Mouse (Mus musculus) T-cell, adult 2 months (primary cell): ENCODE results near the gene Ttc21a.
A peak's percentile ranks its signal among the peaks of the same experiment; 100 is the strongest.

Source experiments
- DNase-seq: peaks from one replicate; pipeline ENCODE4 v3.0.0; 2022; ENCODE audit warnings: low spot score

The Ttc21a gene

GRCm38 (mm10) chr9:119976704-119977556 is 39.5 kb downstream of the Ttc21a start:
- DNase-seq = peak; percentile 35

DNA sequence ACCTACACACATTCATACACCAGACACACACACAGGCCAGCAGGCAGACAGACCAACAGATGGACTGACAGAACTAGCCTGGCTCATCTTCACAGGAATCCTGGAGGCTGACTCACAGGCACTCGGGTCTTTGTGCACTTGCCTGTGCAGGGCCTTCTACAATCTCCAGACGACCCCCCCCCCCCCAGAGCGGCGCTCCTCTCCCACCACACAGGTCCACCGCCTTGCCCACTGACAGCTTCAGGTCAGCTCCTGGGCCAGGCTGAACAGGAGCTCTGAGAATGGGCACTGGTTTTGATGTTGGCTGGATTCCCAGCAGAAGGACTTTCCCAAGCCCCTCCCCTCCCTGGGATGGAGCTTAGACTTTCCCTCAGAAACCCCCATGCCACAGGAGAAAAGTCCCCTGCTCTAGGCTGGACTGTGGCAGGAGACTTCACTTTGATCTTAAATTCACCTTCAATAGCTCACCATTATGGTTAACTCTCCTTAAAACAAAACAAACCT is 40.2 kb downstream of the Ttc21a start:
- no peak for DNase-seq

DNA sequence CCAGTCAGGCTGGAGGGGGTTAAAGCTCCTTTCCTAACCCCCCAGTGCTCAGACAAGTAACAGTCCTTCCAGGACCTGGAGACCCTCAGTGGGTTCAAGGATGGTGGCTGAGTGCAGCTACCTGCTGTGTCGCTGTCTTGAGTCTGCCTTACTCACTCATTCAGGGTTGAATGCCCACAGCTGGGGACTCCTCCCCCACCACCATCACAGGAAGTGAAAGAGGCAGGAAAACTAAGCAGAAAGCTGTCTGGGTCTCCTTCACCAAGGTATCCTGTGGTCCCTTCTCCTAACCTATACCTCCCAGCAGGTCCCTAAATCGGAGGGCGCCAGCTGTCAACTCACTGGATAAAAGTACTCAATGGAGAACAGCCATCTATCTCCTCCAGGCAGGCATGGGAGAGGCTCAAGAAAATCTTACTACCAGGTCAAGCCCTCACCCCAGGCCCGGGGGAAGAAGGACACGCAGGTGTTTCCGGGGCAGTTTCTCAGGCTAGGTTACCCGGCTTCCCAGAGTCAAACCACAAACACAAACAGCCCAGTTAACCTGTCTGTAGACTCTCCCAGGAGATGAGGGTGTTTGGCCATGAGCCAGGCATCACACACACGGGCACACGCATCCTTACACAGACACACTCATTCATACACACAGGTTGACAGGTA is 40.9 kb downstream of the Ttc21a start:
- DNase-seq = peak; percentile 64

- no peak for DNase-seq
Observed at GRCm38 (mm10) chr9:119978811-119979441, 41.5 kb downstream of the Ttc21a start.

DNA sequence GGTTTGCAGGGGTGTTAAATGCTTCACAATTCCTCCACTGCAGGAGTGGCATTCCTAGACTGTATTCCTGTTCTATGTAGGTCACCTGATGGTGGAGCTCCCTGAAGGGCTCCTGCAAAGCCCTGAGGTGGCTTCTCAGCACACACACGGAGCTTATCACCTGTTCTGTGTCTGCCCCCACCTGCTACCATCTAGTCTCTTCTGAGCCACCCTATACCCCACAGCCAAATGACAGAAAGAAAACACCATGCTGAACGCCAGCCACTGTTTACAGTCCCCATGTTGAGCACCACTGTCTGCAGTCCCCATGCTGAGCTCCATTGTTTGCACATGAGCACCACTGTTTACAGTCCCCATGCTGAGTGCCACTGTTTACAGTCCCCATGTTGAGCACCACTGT is 42.3 kb downstream of the Ttc21a start:
- no peak for DNase-seq

- DNase-seq = no peak
Observed at GRCm38 (mm10) chr9:119980770-119981182, 43.4 kb downstream of the Ttc21a start.

DNA sequence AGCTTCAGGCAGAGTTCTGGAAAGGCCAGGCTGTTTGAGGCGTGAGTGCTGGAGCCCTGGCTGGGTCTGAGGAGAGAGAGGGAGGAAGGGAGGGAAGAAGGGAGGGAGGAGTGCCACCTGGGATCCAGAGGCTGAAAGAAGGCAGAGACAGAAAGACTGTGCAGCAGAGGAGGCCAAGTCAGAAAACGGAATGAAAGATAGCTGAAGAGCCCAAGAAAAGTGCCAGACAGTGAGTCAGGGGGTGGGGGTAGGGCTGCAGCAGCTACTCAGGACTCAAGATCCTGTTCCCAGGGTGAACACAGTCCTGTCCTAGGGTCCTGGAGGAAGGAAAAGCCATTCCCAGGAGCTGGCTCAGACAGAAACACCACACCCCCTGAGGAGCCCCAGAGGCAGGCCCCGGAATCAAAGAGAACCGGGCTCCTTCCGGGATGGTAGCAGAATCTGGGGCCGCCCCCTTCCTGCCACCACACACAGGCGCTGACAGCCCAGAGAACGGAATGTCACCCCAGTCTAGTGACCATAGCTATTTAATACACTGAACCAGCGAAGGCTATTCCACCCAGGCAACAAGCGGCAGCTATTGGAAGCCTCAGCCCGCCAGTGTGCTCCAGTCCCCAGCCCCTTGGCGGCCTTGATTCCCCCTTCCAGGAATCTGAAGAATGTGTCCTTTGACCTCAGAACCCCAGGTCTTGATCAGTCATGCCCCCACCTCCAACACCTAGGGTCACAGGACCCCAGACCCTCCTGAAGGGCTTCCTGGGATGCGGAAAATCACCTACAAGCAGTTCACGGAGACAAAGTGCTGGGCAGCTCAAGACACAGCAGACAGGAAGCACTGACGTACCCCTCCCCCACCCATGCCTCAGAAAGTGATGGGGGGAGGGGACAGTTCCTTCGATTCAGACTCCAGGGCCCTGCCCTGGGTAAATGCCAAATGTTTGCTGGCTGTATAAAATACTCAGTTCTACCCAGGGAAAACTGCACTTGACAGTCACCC is 44.1 kb downstream of the Ttc21a start:
- peak; percentile 79 for DNase-seq

DNA sequence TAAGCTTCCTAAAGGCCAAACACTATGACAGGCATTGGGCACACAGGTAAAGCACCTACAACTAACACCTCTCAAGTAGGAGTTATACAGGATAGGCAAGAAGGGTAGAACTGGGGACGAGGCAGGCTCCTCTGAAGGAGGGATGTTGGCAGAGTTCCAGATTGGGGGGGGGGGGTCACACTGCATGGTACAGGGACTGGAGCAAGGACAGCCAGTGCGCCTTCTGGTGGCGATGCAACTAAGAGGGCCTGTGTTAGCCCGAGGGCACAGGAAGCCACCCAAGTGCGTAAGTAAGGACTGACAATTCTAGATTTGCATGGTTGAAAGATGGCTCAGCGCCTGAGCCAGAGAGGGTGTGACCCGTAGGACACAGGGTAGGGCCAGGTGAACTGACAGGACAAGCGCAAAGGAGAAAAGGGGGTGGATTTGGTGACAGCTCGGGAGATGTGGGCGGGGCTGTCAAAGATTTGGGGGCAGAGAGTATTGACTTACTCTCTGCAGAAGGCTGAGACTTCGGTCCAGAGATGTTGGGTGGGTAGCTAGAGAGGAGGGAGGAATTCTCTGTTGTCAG is 44.9 kb downstream of the Ttc21a start:
- peak; percentile 85 for DNase-seq

DNA sequence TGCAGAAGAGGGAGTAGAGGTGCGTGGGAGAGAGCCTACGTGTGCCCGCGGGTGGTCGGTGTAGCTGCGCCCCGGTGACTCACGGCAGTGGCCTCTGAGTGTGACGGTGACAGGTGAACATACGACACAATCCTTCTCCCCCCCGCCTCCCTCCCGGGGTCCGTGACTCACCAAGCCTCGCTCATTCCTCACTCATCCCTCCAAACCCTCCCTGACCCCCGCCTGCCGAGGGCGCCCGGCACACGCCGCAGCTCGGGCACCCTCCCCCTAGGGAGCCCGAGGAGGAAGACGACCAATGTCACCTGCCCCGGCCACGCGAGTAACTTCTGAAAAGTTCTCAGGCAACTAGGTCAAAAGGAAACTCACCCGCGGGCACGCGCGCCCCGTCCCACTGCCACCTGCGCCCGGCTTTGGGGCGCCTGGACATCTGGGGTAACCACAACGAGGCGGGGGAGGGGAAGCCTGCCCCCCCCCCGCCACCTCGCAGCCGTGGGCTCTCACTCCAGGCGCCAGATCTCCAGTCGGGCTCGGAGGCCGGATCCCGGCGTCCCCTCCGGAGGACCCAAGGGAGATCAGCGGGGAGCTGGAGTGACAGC is 45.6 kb downstream of the Ttc21a start:
- DNase-seq = peak; percentile 73

DNA sequence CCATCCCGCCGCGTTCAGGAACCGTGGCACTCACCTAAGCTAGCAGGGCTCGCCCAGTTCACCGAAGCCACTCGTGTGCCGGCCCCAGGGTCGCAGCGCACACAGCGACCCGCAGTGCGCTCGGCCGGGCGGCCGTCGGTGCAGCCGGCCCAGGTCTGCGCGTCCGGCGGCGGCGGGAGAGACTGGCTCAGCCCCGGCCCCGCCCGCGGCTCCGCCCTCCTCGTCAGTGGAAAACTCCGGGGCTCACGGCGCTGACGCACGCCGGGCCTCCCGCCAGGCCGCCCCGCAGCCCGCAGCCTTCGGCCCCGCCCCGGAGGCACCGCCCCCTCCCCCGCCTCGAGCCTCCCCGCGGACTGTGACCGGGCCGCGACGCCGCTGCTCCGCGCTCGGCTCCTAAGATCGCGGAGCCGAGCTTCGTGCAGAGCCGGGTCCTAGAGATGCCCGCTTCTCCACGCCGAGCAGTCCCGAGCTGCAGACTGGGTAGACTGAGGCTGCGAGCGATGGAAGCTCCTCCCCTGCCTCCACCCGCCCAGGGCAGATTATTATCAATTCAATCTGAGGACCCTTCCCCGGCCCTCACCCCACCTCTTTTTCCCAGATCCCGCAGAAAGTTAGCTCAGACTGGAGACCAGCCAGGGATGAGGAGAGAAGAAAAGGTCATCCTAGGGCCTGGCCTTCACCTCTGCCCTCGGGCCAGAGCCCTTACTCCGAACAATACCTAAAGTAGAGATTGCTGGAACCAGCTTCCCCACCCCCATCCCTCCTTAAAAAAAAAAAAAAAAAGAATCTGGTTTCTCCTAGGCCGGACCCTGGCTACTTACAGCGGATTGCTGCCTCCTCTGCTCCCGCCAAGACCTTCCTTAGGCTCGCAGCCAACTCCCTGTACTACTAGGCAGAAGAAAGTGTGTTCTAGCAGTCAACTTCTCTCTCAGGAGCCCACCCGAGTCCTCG is 46.5 kb downstream of the Ttc21a start:
- peak; percentile 76 for DNase-seq

- DNase-seq = no peak
Observed at GRCm38 (mm10) chr9:119984536-119985011, 47.2 kb downstream of the Ttc21a start, which contains the start of gene Csrnp1. TSS of gene Csrnp1 (minus strand) at chr9:119984658.

DNA sequence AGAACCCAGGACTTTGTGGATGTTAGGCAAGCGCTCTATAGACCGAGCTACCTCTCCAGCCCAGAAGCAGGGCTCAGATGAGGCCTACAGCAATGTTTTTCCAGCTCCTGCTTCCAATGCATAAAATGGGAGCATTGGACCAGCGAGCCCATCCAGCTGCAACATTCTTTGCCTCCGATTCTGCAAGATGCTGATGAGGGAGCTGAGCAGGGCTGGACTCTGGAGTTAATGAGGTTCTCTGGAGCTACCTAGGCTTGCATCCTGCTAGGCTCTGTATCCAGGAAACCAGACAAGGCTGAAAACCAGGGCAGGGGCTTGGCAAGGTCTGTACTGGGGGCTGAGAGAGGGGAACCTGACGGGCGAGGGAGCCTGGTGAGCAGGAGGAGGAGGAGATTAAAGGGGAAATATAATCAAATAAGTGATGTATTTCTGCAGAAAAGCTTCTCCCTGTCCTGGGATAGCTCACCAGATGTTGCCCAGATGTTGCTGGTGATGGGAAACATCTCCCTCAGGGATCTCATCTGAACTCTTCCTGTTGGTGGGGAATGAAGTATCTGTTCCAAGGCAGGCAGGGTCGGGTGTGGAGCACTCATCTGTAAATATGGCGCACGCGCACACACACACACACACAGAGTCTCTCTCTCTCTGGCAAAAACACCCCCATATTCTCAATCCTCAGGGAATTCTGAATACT is 48.6 kb downstream of the Ttc21a start:
- DNase-seq = no peak

GRCm38 (mm10) chr9:119988304-119988703 is 50.9 kb downstream of the Ttc21a start:
- DNase-seq = no peak

DNA sequence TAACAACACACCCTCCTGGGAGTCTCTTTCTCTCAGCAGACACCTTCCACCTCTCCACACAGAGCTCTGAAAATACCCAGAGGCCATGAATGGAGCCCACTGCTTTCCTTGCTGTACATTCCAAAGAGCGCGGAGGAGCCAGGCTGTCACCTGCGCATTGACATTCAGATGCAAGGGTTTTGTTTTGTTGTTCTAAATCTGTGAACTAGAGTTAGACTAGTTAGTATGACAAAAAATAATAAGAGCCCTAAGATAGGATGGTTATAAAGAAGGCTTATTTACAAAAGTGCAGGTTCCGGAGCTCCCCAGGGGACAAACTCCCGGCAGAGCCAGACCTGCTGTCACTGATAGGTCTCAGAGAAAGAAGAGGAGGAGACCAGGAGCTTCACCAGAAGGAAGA is 53.9 kb downstream of the Ttc21a start:
- no peak for DNase-seq

DNA sequence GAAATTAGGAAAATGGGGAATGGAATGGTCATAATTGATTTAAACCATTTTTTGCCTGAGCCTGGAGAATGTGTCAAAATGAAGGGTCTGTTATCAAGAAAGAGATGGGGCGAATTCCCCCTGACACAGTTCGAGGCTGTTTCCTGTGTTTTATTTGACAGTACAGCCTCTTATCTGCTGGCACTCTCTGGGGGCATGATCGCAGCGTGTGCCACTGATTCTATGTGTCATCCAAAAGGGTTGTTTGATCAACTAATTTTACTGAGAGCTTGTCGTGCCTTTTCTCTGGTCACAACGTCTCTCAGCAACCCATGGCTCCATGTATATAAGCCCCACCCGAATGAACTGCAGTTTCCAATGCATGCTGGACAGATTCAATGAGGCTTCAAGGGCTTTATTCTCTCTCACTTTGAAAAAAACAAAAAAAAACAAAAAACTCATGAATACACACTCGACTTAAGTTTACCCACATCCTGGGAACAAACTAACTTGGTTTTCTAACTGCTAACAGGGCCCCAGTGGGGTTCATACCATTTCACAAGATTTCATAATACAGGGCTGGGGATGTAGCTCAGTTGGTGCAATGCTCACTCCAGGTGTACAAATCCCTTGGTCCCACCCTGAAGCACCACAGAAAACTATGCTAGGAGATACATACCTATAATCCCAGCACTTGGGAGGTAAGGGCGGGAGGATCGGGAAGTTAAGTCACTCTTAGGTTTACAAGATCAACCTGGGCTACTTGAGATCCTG is 55.9 kb downstream of the Ttc21a start:
- DNase-seq = no peak

GRCm38 (mm10) chr9:119994207-119994606 is 56.8 kb downstream of the Ttc21a start:
- no peak for DNase-seq

DNA sequence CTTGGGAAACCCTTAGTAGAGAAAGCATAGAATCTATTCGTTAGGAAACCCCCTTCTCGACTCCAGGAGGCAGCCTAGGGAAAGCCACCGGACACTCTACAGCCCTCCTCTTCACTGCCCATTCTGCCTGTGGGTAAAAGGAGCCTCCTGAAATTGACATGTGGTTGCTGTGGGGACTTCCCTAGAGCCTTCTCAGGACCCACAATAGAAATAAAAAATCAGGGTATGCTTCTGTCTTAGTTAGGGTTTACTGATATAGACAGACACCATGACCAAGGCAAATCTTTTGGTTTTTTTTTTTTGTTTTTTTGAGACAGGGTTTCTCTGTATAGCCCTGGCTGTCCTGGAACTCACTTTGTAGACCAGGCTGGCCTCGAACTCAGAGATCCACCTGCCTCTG is 58.7 kb downstream of the Ttc21a start:
- DNase-seq = no peak

DNA sequence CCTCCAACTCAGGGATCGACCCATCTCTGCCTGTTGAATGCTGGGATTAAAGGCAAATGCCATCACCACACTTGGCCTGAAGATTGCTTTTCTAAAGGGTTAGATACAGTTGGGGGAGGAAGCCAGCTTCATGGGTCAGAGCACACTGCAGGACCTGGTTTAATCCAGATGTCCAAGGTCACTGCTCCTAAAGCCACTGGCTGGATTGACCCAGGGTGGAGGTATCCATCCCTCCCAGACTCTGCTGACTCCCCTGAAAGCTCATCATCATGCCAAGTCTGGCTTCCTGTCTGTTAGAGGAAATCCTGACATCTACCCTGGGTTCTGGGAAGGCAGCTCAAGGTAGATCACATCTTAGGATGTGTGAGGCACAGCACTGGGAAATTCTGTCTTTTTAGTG is 61.4 kb downstream of the Ttc21a start:
- no peak for DNase-seq
